Mouse (Mus musculus) testis, postnatal 10 days (tissue): Measurements from ENCODE around the gene Sh3bp5l.

Experiments
- DNase-seq: peaks from one replicate; pipeline ENCODE4 v3.0.0; 2021; ENCODE audit warnings: low spot score

Sh3bp5l gene

DNA sequence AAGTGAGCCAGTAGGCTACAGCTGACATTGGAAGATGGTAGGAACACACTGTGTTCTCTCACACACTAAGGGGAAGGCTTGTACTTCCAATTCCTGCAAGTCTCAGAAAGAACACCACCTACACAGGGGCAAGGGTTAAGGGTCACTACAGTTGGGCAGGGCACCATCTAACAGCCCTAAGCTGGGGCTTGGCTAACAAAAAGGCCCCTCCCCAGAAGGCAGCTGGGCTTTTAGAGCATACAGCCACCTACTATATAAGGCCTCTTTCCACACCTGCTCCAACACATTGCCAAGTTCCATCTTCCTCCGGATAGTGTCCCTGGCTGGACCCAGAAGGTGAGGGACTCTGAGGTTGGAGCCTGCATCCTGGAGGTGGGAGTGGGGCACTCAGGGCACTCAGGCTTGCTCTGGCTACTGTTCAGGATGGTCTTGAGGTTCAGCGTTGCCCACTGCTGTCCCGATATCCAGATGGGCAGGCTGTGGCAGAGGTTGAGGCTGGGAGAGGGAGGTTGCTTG, 48.3 kb downstream of the Sh3bp5l start, which contains the start of gene Lypd8:
TSS of gene Lypd8 (plus strand) at position 281 of the 516 bp plus-strand sequence.
- no peak for DNase-seq

DNA sequence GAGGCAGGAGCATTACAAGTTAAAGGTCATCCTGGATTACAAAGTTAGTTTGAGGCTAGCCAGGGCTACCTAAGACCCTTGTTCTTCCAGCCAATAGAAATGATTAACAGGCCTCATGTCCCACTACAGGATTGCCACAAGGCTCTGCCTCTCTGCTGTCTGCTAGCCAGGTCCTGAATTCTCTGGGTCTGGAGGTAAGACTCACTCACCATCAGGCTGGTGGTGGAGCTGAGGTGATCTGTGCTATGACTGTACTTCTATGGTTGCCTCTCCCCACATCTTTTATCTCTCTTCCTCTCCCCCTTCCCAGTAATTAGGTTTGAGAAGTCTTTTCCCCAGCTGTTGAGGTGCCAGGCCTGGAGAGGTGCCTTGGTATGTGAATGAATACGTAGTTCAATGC, 49.0 kb downstream of the Sh3bp5l start:
- no peak for DNase-seq

DNA sequence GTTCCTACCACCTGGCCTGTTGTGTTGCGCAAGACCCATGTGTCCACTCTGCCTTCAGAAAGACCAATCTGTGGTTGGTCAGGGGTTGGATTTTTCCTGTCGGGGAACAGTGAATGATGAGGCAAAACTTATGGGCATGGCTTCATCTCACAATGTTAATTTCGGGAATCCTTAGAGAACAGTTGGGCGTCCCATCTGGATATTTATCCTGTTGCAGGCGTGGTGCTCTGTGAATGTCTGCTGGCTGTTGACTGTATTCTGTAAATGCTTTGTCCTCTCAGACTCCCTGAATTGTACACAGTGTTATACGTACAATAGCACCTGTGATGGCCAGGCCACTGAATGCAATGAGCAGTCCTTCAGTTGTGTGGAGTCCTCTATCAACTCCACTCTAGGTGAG, 51.9 kb downstream of the Sh3bp5l start:
- DNase-seq: no peak
